ENCODE assay signal across 11 mouse cellular contexts in genomic region chr13:92696491-92696939, GRCm38 (mm10).
DNase-seq lines count a peak whose midpoint lies in the region; ATAC-seq and TF ChIP-seq lines count a peak whose summit lies in the region.
"Had no signal": no experiment of that assay in that cellular context is flagged by ENCODE, and none has a peak within 500 bp of the region (broad histone marks: within the 10 kb centered on the region; RNA-seq: fewer than 3 reads in every experiment).

No protein-coding gene starts in this region.

- DNase-seq in lung, postnatal 0 days (ENCODE audit: low spot score): no peak
- no peak for DNase-seq in lung, postnatal 36 days
- DNase-seq in midbrain, embryonic 14.5 days: peak; percentile 51
- DNase-seq in stomach, postnatal 0 days (ENCODE audit: low spot score): peak; percentile 19
- DNase-seq in thymus, adult 2 months: no peak
- DNase-seq in adipocyte (ENCODE audit: low spot score): no peak
- DNase-seq in left cerebral cortex, postnatal 14 days (ENCODE audit: low spot score in 2 of 2): no peak
- DNase-seq: cerebellum, postnatal 36 days; lung, adult 18-20 months; spleen, adult 18-20 months had no signal

- WGBS in lung, postnatal 0 days: 26% methylated on average over 5 of the region's 5 CpGs
- WGBS in intestine, embryonic 15.5 days: 30% methylated on average over 5 of the region's 5 CpGs
- 40% methylated on average over 5 of the region's 5 CpGs for WGBS in midbrain, embryonic 14.5 days
- 42% methylated on average over 5 of the region's 5 CpGs for WGBS in stomach, postnatal 0 days
- WGBS in thymus, adult 2 months: 91% methylated on average over 5 of the region's 5 CpGs

- no peak for TF ChIP-seq EP300 in lung, postnatal 0 days (IDR thresholded peaks at IDR 0.05)
- no peak for TF ChIP-seq EP300 in stomach, postnatal 0 days (optimal IDR thresholded peaks at IDR 0.05)

- 0 out of 2 replicates have a peak, but pooled peaks have one; percentile 14 for ATAC-seq in lung, postnatal 0 days
- peak; percentile 57 for ATAC-seq in intestine, embryonic 15.5 days
- no peak for ATAC-seq in midbrain, embryonic 14.5 days (ENCODE audit: low FRiP score, low TSS enrichment)
- peak; percentile 70; the same call in 1 of the 2 replicates for ATAC-seq in stomach, postnatal 0 days (ENCODE audit: low FRiP score, low TSS enrichment)

- no peaks in the 10 kb centered on the region for H3K9me3 ChIP-seq in lung, postnatal 0 days (ENCODE audit: low read length)
- H3K9me3 ChIP-seq in intestine, embryonic 15.5 days: no peaks in the 10 kb centered on the region
- H3K9me3 ChIP-seq in midbrain, embryonic 14.5 days (ENCODE audit: control insufficient read depth, low read length): no peaks in the 10 kb centered on the region
- H3K9me3 ChIP-seq in stomach, postnatal 0 days (ENCODE audit: control insufficient read depth, low read length): no peaks in the 10 kb centered on the region

- H3K27me3 ChIP-seq in lung, postnatal 0 days (replicated peaks; ENCODE audit: insufficient read depth, low read length): no peaks in the 10 kb centered on the region
- H3K27me3 ChIP-seq in intestine, embryonic 15.5 days (replicated peaks): no peaks in the 10 kb centered on the region
- H3K27me3 ChIP-seq in midbrain, embryonic 14.5 days (ENCODE audit: control insufficient read depth, insufficient read depth, low read length): no peaks in the 10 kb centered on the region
- H3K27me3 ChIP-seq in stomach, postnatal 0 days (ENCODE audit: control insufficient read depth, insufficient read depth, low read length): no peaks in the 10 kb centered on the region
- H3K27me3 ChIP-seq in thymus, adult 2 months (ENCODE audit: control insufficient read depth, insufficient read depth, low read length): no peaks in the 10 kb centered on the region

- H3K4me3 ChIP-seq in lung, postnatal 0 days (ENCODE audit: low read depth, low read length): no peak overlapping the region
- no peak overlapping the region for H3K4me3 ChIP-seq in intestine, embryonic 15.5 days (replicated peaks)
- H3K4me3 ChIP-seq in midbrain, embryonic 14.5 days (replicated peaks; ENCODE audit: low read depth, low read length): no peak overlapping the region
- no peak overlapping the region for H3K4me3 ChIP-seq in stomach, postnatal 0 days (ENCODE audit: low read depth, low read length)
- no peak overlapping the region for H3K4me3 ChIP-seq in thymus, adult 2 months (ENCODE audit: control insufficient read depth, insufficient read depth, low read length)

- TF ChIP-seq CTCF in lung, postnatal 0 days (IDR thresholded peaks at IDR 0.05): no peak
- no peak for TF ChIP-seq CTCF in stomach, postnatal 0 days (IDR thresholded peaks at IDR 0.05; ENCODE audit: low read depth)
- TF ChIP-seq CTCF in thymus, adult 2 months (IDR thresholded peaks at IDR 0.05; ENCODE audit: borderline replicate concordance, control insufficient read depth, extremely low read depth, insufficient read depth, low read length, poor library complexity): no peak

- no peak for TF ChIP-seq POLR2A in thymus, adult 2 months (IDR thresholded peaks at IDR 0.05; ENCODE audit: control insufficient read depth, extremely low read depth, insufficient read depth, low read length, poor library complexity)

- H3K4me2 ChIP-seq in lung, postnatal 0 days (replicated peaks; ENCODE audit: low read depth, low read length): no peak overlapping the region
- no peak overlapping the region for H3K4me2 ChIP-seq in intestine, embryonic 15.5 days (replicated peaks)
- no peak overlapping the region for H3K4me2 ChIP-seq in midbrain, embryonic 14.5 days (ENCODE audit: low read length)
- H3K4me2 ChIP-seq in stomach, postnatal 0 days (replicated peaks; ENCODE audit: low read depth): no peak overlapping the region

- H3K4me1 ChIP-seq in lung, postnatal 0 days (ENCODE audit: insufficient read depth, low read depth, low read length): peaks cover 3% of the 10 kb centered on the region; the same call in 1 of the 2 replicates
- peaks cover 10% of the 10 kb centered on the region; the same call in 1 of the 2 replicates for H3K4me1 ChIP-seq in intestine, embryonic 15.5 days (replicated peaks)
- no peaks in the 10 kb centered on the region for H3K4me1 ChIP-seq in midbrain, embryonic 14.5 days (ENCODE audit: control insufficient read depth, insufficient read depth, low read length)
- no peaks in the 10 kb centered on the region; the same call in 1 of the 2 replicates for H3K4me1 ChIP-seq in stomach, postnatal 0 days (replicated peaks; ENCODE audit: control insufficient read depth, insufficient read depth)
- no peaks in the 10 kb centered on the region for H3K4me1 ChIP-seq in thymus, adult 2 months (replicated peaks; ENCODE audit: control insufficient read depth, insufficient read depth, low read length)

- peaks cover 12% of the 10 kb centered on the region for H3K36me3 ChIP-seq in lung, postnatal 0 days (ENCODE audit: insufficient read depth, low read length)
- H3K36me3 ChIP-seq in intestine, embryonic 15.5 days: no peaks in the 10 kb centered on the region; the same call in none of the 2 replicates
- no peaks in the 10 kb centered on the region for H3K36me3 ChIP-seq in midbrain, embryonic 14.5 days (ENCODE audit: control insufficient read depth, insufficient read depth, low read length)
- peaks cover 2% of the 10 kb centered on the region; the same call in 1 of the 2 replicates for H3K36me3 ChIP-seq in stomach, postnatal 0 days (ENCODE audit: control insufficient read depth, insufficient read depth, low read length)
- H3K36me3 ChIP-seq in thymus, adult 2 months (ENCODE audit: control insufficient read depth, insufficient read depth, low read length): peaks cover 20% of the 10 kb centered on the region

- intact Hi-C loops in left cerebral cortex, postnatal 14 days (cut with DNase I): loop anchor here (5.0 kb wide), 1 partner anchor 84 kb away; the partner anchor contains the start of gene Serinc5

- no peak overlapping the region for H3K27ac ChIP-seq in lung, postnatal 0 days (ENCODE audit: low read length)
- 0 out of 2 replicates have a peak overlapping the region, but pooled peaks have one; percentile 37 for H3K27ac ChIP-seq in intestine, embryonic 15.5 days
- no peak overlapping the region for H3K27ac ChIP-seq in midbrain, embryonic 14.5 days (replicated peaks; ENCODE audit: low read depth, low read length)
- H3K27ac ChIP-seq in stomach, postnatal 0 days (replicated peaks): no peak overlapping the region; the same call in 1 of the 2 replicates
- no peak overlapping the region for H3K27ac ChIP-seq in thymus, adult 2 months (ENCODE audit: control insufficient read depth, insufficient read depth, low read length)

- no peak overlapping the region for H3K9ac ChIP-seq in lung, postnatal 0 days (replicated peaks; ENCODE audit: low read depth)
- no peak overlapping the region for H3K9ac ChIP-seq in intestine, embryonic 15.5 days
- H3K9ac ChIP-seq in midbrain, embryonic 14.5 days (replicated peaks; ENCODE audit: low read length): no peak overlapping the region; the same call in 1 of the 2 replicates
- no peak overlapping the region for H3K9ac ChIP-seq in stomach, postnatal 0 days (ENCODE audit: low read length)

Comparison
In these comparisons a context has a peak if more than half of its experiments do, and no peak if none do; other contexts are left out.
1. DNase-seq: peak in midbrain, embryonic 14.5 days (single experiment) and stomach, postnatal 0 days (single experiment); none in lung, postnatal 0 days (single experiment), lung, postnatal 36 days (single experiment), thymus, adult 2 months (single experiment), adipocyte (single experiment) and left cerebral cortex, postnatal 14 days (0 of 2).